Mouse (Mus musculus): ENCODE results near the gene Prkcb.
A peak's percentile ranks its signal among the peaks of the same experiment; 100 is the strongest.

Prkcb gene

DNA sequence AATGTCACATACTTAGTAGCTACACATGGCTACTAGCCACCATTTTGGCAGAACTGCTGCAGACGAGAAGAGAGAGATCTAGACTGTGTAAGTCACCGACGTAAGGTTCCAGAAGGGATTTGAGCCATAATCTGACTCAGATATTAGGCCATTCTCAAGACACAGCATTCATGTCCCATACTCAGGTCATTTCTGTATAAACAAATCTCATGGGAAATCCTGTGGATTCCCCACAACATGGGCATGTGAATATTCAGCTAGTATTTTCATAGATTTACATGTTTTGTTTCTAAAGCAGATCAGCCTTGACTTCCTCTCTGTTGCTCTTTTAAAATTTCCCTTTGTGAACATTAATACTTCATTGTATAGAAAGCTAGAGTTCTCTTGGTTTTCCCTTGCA lies 39.4 kb downstream of the Prkcb start:
- DNase-seq: no peak

DNA sequence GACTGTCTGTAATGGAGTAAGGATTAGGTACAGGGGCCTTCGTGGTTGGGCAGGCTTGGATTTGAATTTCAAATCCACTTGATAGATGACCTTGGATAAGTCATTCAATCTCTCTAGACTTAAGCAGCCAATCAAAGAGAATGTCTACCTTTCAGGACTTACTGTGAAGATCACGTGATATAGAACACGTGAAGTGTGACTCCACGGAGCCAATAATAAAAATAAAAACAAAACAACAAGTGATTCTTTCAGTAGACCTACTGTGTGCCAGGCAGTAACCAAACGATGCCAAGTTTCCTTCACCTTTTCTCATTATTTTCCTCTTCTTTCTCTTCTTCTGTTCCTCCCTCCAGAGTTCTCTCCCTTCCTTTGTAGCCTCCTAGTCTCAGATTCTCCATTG lies 39.9 kb downstream of the Prkcb start:
- DNase-seq: no peak

DNA sequence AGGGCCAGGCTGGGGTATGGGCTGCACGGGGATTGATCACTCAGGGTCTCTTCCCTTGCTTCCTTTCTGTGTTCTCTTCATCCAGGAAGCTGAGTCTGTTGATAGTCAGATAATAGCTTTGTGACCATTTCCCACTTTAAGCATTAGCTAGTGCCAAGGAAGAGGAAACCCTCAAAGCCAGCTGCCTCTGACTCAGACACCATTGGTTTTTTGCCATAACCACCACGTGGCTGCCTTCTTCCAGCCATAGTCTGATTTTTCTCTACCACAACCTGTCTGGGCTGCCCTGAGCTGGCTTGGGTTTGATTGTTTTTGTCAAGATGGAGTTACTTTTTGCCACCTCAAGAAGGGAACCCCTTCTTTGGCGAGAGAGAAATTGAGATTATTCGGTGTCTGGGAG lies 41.0 kb downstream of the Prkcb start:
- DNase-seq: no peak

DNA sequence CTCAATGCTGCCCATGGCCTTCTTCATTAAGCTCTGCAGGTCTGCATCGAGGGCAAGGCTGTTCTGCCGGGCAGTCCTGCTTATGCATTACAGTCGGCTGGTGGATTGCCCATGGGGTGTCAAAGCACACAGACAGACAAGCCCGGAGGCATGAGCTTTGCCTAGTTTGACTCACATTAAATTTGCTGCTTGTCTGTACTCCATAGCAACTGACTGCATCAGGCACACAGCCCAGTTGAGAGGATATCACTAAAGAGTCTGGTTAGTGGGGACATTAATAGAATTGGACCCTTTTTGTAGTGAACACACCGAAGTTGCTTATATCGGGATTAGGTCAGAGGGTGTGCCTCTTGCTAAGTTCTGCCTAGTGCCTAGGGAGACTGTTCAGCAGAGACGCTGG lies 45.1 kb downstream of the Prkcb start:
- DNase-seq: no peak

DNA sequence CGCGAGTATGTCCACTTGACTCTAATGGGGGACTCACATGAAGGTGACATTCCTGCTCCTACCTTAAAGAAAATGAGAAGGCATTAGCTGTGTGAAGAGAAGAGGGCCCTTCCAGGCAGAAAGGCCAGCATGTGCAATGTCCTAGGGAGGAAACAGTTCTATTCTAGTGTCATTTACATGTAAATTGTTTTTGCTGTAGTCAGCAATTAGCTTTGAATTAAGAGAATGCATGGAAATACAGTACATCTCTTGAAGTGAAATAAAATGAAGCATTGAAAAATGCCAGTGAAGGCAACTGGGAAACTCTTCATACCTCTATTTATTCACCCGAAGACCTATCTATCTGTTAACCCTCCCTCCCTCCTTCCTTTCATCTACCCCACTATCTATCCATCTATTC lies 48.8 kb downstream of the Prkcb start:
- DNase-seq: no peak

DNA sequence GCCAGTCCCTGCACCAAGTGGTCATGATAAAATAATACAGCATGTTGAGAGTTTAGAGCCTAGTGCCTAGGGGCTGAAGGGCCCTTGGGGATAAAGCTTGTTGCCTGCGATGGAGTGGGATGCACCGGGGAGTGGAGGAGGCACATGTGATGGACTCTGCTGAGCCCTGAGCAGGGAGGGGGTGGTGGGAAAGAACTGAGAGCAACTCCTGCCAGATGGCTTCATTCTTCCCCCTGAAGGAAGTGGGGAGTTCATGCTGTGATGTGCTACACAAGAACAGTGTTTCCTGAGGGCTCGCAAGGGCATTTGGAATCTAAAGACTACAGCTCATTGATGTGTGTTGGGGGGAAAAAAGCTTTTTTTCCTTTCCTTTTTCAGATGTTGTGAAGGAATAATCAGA lies 49.5 kb downstream of the Prkcb start:
- DNase-seq: no peak

DNA sequence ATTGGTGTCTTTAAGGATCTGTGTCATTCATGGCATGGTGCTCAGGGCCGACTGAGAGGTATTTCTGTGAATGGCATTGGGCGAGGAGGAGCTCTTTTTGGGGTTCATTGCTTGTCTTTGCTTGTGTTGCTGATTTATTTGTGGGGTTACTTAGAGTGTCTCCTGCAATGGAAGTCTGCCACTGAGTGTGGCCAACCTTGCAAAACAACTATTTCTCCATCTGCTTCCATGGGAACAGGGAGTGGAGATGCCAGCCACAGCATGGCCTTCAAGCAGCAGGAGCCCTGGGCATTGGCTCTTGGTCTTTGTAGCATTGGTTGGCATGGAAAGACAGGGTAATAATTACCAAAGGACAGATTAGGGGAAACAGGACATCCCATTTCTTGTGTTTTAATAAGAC lies 50.9 kb downstream of the Prkcb start:
- DNase-seq: no peak

DNA sequence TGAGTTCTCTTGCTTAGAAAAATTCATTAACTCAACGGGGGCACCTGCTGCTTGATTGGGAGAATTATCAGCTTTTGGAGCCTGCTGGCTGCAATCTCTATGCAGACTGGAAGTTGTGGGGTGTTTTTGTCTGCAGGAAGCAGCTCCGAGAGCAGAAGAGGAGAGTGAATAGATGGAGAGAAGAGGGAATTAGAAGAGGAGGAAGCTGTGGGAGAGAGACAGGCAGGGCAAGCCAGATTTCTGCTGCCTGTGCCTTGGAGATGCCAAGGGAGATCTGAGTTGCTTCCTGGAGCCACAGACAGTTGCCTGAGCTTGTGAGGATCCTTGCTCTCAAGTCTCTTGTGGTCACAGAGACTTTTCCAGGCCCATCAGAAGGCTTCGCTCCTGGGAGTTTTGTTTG lies 53.3 kb downstream of the Prkcb start:
- DNase-seq: no peak

DNA sequence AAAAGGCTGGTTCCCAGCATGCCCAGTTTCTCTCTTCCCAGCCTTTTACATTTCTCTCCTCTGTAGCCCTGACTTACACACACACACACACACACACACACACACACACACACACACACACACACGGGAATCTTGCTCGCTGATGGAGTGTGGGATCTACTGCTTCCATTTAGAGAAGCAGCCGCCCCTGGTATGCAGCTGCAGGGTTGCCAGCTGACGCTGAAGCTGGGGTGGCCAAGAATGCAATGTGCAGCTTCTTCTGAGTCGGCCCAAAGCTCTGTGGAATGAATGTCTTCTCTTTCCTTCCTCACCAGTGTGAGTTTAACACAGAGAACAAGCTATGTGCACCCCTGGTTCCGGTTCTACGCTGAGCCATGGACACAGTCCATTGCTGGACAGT lies 56.1 kb downstream of the Prkcb start:
- no peak for DNase-seq

DNA sequence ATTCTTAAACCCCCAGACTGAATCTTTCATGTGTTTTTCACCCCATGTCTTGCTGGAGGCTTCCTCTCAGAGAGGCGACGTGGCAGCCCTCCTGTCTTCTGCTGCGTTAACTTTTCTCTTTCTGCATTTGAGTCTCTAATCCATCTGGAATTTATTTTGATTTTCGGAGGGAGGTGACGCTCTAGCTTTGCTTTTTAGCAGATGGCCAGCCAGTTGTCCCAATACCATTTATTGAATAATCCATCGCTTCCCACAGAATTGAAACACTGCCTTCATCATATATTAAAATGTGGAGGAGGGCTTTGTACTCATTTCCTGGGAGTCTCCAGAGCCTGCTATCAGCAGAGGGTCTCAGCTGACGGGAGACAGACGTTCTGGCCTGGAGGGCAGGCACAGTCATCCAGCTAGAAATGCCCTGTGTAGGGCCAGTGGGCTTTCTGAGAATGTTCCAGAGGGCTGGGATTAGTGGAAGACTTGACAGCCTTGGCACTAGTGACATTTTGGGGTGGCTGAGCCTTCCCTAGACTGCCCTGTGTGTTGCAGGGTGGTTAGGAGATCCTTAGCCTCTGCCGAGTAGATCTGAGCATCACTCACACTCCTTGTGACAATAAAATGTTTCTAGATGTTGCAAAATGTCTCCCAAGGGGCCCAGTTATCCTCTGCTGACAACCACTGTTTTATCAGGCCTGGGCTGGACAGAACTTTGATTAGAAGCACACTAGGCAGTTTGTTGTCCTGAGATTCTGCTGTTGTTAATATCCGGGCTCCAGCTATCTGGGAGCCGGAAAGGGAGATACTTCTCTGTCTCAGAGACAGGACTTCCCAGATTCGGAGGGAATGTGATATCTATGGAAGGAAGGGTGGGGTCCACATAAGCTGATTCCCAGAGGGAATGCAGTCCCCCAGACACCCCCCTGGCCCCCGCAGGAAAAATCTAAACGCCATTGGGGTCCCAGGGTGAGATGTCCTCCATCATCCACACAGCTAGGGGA lies 58.0 kb downstream of the Prkcb start:
- DNase-seq: no peak

DNA sequence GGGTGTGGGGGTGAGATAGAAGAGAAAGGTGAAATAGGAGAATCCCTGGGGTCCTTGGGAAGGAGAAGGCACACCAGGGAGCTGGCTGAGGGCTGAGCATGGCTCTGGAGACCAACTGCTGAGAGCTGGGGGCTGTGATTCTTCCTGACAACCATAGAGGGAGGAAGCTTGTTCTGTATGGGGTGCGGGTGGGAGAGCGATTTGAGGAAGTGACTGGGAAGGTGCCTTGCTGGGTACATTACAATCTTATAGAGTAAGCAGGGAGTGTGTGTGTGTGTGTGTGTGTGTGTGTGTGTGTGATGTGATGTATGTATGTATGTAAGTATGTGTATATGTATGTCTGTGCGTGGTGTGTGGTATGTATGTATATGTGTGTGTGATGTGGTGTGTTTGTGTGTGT lies 58.9 kb downstream of the Prkcb start:
- no peak for DNase-seq

DNA sequence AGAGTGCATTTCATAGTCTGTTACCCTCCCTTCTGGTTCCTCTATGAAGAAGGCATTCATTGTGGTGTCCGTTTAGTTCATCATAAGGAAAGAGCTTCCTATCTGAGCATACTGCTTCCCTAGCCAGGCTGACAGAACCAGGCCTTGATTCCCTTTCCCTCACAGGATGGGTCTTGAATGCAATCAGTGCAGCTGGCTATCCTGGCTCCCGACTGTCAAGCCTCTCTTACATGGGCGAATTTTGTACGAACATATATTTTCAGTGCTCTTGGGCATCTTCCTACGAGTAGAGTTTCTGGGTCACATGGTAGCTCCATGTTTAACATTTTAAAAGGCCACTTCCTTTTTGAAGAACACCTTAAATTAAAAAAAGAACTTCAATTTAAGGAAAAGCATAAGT lies 61.4 kb downstream of the Prkcb start:
- no peak for DNase-seq

DNA sequence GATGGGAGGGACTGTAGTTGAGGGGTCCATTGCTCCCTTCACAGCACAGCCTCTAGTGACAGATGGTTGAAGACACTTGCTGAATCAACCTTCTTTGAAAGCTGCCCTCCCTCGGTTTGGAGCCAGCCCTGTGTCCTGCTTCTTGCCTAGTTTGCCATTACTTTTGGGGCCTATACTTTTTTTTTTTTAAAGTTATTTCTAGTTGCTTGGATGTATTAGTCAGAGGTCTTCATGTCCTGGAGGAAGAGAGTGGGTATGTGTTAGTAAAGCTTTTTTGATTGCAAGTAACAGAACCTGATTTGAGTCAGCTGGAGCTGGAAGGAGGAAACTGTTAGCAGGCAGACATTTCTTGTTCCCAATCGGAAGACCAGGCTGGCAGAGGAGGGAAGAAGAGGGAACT lies 62.2 kb downstream of the Prkcb start:
- no peak for DNase-seq

DNA sequence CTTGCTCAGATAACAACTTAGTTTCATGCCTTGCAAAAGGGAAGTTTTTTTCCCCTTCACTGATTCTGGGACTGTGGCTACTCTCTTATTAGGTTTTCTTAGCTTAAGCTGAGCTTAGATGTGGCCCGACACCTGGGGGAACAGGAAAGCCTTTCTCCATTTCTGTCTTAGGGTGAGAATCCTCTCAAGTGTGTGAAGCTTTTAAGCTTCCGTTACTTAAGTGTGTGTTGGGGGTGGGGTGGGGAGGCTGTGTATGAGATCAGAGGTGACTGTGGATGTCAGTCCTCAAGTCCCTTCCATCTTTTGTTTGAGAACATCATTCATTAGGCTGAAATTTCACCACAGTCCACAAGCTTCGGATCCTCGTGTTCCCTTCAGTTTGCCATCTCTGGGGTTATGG lies 63.3 kb downstream of the Prkcb start:
- no peak for DNase-seq

DNA sequence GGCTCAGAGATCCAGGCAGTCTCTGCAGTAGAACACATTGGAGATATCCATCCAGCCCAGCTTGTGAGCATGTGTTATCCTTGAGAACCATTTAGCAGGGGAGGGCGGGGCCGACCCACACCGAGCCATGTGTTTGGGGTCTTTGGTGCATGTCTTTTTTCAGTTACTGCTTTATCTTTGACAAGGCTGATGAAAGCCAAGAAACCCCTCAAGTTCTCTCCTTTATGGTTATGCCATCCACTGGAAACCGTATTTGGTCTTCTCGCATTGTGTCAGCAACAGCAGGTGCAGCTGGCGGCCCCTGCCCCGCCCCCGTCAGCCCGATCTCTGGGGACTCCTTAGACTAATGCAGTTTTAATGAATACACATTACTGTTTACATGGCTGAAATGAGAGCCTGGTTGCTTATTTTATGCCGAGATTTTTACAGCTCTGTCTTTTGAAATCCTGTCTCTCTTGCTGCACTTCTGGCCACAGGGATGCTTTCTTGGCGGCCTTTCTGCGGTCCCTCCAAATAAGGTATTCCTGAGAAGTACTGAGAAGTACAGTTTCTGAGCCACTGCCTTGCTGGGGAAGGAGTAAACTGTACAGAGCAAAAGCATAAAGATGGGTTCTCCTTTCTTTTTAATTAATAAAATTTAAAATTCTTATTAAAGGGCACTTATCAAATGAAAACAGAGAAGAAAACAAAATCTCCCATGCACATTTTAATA lies 64.2 kb downstream of the Prkcb start:
- DNase-seq: no peak

DNA sequence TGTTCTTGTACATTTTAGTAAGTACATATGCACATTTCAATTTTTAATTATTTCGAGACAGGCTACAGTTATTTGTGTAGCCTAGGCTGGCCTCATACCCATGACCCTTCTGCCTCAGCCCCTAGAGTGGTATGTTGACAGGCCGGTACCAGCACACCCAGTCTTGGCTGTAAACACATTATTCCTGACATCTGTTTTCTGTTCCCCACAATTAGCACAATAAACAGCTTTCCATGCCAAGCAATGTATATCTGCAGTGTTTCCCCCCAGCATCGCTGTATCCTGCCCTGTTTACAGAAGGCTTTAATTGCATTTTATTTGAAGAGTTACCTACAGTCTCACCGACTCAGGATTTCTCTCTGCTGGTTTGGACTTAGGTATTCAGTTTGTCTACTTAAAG lies 64.8 kb downstream of the Prkcb start:
- DNase-seq: no peak

DNA sequence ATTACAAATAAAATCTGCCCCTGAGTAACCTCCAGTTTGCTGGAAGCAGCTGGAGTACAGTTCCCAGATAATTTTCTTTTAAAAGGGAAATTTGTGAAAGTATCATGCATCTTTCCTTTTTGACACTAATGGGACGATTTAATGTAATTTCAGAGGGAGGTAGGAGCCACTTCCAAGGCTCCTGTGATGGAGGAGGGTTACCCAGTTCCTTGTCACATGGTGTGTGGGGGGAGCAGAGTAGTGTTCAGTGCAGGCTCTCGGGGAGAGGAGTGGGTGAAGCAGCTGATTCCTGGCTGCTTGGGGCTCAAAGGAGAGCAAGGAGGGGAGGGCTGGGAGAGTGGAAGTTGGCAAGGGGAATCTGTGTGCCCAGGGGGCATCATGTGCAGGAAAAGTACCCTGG lies 68.4 kb downstream of the Prkcb start:
- no peak for DNase-seq

DNA sequence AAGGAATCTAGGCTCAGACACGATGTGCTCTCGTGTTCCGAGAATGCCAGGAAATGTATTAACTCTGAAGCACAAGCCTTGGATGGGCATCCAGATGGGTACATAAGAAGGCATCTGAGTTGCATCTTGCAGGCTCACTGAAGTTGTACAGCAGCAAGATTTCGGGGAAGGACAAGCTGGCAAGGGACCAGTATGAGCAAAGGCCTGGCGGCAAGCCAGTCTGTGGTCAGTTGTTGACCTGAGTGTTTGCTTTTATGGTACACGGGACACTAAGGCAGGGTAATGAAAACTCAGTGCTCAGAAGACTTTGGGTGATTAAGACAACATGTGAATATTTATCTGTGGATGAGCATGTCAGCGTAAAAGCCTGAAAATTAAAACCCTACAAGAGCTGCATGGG lies 69.3 kb downstream of the Prkcb start:
- DNase-seq: peak; percentile 16

DNA sequence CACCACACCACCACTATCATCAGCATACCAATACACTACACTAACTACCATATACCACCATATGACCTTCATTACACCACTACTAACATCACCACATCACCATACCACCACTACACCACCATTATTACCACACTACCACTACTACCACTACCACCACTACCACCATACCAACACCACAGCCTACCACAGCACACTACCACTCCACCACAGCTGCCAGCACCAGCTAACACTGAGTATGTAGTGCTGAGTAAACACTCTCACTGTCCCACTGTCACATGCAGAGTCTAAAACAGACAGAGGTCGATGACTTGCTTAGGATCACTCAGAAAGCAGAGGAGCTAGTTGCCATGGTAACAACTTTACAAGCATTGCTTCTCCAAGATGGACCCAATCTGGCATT lies 78.1 kb downstream of the Prkcb start:
- no peak for DNase-seq

DNA sequence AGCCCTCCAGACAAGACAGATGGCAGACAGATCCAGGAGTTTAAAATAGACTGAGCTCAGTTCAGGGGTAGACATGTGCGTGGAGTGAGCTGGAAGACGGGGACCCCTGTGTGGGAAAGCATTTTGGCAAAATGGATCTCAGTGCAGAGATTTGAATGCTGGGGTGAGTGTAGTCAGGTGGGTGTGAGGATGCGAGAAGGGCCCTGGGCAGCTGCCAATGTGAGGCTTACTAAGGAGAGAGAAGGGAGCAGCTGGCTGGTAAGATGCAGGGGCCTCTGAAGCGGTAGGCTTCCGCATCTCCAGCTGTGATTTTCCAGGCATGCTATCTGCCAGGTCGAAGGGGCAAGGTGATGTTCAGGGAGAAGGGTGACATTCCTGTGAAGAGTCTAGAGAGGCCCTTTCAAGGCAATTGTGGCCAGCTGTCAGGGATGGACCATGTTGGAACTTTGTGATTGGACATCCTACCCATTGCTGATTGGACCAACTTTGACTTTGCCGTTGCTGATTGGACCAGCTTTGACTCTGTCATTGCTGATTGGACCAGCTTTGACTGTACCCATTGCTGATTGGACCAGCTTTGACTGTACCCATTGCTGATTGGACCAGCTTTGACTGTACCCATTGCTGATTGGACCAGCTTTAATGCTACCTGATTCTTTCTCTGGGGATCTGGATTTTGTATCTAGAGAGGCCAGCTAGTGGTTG lies 78.9 kb downstream of the Prkcb start:
- no peak for DNase-seq

DNA sequence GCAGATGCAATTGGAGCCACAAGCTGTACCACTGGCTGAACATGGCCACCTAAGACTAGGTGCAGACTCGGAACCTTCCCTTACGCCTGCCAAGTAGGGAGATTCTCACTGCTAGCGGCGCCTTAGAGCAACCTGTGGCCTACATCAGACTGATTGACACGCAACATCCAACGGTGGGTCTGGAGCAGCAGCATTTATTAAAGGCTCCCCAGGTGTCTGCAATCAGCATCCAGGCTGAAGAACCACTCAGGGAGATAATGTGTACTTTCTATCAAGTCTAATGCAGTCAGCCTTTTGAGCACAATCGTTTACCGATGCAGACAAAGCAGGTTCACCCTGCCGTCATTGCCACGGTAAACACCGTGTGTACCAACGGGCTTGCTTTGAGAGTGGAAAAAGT lies 81.9 kb downstream of the Prkcb start:
- DNase-seq: no peak

DNA sequence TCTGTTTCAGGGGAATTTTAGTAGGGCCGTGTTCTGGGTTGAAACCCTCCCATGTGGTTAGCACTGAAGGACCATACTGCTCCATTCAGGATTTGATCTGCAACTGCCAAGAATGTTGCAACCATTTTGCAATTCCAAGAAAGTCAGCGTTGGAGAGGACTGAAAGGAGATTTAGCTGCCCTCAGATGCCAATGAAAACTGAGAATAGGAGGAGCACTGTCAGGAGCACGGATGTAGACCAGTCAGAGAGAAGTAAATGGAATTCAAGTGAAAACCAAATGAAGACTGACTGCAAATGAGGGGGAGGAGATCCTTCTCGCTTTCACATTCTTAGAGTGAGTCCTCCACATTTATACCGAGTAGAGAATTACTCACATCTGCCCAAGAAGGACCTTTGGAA lies 83.4 kb downstream of the Prkcb start:
- no peak for DNase-seq

DNA sequence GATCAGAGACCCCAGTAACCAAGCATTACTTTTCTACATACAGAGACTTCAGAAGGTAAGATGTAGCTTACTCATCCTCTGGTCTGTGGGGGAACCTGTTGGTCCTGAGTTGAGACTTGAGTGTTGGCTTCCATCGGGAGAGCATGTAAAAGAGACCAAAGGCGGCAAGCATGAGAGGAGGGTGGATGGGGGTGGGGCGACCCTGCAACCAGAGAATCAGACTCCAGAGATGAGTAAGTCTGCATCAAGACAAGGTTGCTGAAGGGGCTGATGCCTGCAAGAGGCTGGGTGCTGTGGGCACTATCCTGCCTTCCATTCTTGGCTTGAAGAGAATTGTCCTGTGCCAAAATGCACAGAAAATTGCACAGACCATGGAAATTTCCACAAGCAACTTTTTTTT lies 83.8 kb downstream of the Prkcb start:
- DNase-seq: no peak

DNA sequence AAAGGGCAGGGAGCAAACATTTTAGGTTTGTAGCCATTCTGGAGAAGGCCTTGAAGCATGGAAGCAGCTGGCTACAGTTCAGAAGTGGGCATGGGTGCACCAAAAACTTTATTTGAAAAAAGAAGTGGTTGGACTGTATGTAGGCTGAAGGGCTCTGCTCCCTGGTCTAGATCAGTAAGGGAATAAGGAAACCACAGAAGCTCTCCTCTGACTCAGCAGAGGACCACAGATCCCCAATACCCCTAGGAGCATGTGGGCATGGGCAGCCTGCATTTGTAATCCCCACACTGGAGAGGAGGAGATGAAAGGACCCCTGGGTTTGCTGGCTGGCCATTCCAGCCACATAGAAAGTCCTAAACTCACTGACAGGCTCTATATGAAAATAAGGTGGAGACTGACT lies 88.3 kb downstream of the Prkcb start:
- no peak for DNase-seq
